Mouse (Mus musculus): ENCODE measurements around the gene Tmx2.
"Not testable (repeated sequence)": the region's sequence is repeated elsewhere in the genome, so short reads cannot be mapped to it uniquely, and the experiment has no call there.

The Tmx2 gene

DNA sequence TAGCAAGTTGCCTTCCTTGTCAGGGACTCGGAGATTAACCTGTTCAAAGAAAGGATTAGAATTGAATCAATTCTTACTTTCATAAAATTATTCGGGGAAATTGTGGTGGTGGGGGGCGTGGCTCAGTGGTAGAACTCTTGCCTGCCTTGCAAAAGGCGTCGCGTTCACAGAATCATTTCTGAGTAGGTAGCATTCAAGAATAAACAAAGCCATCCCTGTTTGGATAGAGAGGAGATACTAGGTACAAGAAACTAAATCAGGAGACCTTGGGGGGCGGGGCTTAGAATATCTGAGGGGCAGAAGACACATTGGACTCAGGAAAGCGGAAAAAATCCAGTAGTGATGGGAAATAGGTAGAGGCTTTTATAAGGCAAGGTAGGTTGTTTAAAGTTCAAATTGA is at the start of gene Tmx2:
TSS of gene Tmx2 (minus strand) at position 125 of the 400 bp plus-strand sequence.
- DNase-seq (ENCODE audit: low read depth, low spot score) = no peak

DNA sequence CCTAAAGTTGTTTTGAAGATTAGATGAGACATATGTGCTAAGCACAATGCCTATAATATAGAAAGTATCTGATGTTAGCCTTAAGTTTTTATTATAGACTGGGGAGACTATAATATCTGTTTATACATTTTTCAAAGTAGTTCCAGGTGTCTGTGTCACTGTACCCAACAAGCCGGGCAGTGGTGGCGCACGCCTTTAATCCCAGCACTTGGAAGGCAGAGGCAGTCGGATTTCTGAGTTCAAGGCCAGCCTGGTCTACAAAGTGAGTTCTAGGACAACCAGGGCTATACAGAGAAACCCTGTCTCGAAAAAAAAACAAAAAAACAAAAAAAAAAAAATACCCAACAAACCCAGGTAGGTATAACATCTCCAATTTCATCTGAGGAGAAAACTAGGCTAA is 49.3 kb upstream of the Tmx2 start:
- not testable (repeated sequence) for DNase-seq (ENCODE audit: low read depth, low spot score)

- peak; percentile 96 for DNase-seq (ENCODE audit: low read depth, low spot score)
These were observed 48.4 kb upstream of the Tmx2 start, which contains the start of gene Clp1 for GRCm38 (mm10) chr2:84727172-84727858. Gene Clp1 (minus strand): TSS chr2:84727350.

DNA sequence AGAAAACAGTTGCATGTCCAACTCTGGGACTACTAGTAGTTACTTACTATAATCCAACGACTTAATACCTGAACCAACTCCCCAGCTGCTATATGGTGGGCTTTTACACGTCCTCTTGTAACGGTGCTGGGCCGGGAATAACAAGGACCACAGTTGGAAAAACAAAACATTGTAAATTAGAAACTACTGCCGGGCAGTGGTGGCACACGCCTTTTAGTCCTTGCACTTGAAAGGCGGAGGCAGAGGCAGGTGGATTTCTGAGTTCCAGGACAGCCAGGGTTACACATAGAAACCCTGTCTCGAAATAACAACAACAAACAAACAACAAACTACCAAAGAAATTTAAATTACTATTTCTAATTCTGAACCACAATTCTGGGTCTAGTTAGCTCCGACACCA is 47.8 kb upstream of the Tmx2 start:
- DNase-seq (ENCODE audit: low read depth, low spot score) = no peak

GRCm38 (mm10) chr2:84725770-84726169 is 46.8 kb upstream of the Tmx2 start:
- DNase-seq (ENCODE audit: low read depth, low spot score) = no peak

- DNase-seq (ENCODE audit: low read depth, low spot score) = no peak
These were observed 44.9 kb upstream of the Tmx2 start for GRCm38 (mm10) chr2:84723856-84724255.

GRCm38 (mm10) chr2:84721182-84721581 is 42.2 kb upstream of the Tmx2 start:
- no peak for DNase-seq (ENCODE audit: low read depth, low spot score)

DNA sequence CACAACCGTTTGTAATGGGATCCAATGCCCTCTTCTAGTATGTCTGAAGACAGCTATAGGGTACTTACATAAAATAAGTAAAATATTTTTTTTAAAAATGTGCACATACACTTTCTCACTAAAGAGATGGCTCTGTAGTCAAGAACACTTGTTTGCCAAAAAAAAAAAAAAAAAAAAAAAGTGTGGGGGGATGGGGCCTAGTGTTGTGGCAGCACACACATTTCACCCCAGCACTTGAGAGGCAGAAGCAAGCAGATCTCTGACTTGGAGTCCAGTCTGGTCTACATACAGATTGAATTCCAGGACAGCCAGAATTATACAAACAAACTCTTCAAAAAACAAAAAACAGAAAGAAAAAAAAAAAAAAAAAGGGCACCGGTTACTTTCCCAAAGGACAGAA is 41.8 kb upstream of the Tmx2 start:
- no peak for DNase-seq (ENCODE audit: low read depth, low spot score)

DNA sequence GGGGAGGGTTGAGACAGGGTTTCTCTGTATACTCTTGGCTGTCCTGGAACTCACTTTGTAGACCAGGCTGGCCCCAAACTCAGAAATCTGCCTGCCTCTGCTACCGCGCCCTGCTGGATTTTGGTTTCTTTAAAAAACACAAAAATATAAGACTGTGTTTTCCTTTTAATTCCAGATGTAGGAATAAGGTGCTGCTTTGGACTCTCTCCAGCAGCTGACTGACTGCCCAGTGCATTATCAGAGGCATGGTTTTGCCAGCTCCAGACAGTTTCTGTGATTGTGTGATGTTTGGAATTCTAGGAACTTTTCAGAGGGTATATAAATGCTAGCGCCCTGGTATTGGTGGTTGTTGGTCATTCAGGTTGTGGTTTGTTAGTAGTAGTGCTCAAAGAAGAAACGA is 38.4 kb upstream of the Tmx2 start:
- DNase-seq (ENCODE audit: low read depth, low spot score) = no peak

DNA sequence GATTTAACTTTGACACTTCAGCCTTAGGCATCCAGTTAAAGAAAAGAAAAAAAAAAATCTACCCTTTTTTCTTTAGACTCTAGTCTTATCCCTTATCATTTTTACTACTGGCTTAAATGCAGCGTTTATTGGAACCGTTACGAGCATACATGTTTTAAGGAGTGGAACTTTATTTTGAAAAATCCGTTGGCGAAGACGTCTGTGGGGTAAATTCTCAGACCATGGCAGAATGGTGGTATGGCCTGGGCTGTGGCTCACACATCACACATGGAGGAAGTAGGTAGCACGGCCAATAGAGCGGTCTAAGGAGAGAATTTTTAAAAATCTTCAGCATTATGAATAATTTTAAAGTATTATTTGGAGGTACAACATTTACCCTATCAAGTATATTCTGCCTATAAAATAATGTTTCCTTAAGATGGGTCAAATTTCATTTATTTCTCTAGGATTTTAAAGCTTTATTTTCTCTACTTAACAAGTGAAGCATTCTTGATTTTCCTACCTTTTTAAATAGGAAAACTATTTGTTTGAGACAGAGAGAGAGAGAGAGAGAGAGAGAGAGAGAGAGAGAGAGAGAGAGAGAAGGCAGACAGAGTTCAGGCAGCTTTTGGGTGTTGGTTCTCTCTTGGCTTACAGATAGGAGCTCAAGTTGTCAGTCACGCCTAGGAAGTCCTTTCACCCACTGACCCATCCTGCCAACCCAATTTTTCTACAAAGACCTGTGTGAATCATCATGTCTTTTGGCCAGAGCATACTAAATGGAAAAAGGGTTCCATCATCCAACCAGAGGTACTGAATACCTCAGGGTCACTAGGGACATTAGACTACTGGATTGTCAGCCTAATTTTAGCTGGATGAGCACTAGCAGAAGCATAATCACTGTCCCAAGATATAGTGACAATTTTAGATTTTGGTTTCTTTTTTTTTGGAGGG is 37.7 kb upstream of the Tmx2 start:
- DNase-seq (ENCODE audit: low read depth, low spot score) = no peak

DNA sequence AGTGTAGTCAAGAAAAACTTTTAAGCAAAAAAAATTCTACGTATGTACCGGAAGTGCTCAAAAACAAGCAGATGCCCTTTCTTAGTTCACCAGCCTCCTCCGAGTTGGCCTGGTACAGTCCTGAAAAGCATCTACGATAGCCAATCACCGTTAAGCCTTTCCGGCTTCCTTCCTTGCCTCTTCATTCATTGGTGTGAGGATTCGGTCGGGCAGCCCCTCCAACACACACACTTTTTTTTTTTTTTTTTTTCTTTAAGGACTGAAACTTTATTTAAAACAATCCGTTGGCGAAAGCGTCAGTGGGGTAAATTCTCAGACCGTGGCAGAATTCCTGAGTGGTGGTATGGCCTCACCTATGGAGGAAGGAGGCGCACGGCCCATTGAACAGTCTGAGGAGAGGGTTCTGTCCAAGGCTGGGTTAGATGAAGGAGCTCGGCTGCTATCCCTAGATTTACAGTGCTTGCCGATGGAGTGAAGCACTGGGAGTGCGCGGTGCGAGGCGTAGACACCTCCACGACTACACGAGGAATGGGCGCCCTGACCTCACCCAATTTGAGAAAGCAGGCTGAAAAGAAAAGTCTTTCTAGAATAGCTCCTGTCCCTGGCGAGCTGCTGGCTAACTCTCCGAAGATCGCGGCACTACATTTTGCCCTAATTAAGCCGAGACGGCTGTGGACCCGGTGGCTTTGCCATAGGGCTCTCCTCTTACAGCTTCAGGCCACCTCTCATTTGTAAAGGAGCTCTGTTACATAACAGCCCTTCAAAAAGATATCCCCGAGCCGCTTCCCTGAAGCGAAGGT is 36.8 kb upstream of the Tmx2 start:
- peak; percentile 88 for DNase-seq (ENCODE audit: low read depth, low spot score)

DNA sequence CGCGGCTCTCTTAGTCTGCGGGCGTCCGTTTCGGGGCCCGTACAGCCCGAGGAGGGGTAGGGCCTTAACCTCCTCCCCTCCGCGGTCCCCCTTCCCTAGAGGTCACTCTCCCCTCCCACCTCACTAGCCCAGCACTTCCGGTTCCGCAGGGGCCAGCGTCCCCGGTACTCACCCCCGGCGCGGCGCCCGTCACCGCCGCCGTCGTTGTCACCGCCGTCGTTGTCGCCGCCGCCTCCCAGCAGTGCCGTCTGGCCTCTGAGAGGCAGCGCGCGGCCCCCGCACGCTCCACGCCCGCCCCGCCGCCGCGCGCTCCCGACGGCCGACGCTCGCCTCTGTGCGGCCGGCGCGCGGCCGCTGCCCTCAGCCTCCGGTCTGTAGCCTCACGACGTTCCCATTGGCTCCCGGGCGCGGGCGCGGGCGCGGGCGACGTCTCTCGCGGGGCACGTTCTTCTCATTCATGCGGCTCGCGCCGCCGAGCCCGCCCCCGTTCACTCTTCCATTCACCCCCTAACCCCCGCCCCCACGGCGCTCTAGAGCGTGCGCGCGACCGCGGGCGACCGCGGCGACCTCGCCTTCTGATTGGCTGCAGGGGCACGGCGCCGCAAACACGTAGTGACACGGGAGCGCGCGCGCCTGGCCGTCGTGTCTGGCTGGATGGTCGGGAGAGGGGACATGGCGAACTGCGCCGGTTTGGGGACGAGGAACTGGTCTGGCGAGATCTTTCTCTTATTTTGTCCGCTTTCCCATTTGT is 36.0 kb upstream of the Tmx2 start, which contains the start of gene Zdhhc5:
TSS of gene Zdhhc5 (minus strand) at position 370 of the 751 bp plus-strand sequence.
- peak; percentile 98 for DNase-seq (ENCODE audit: low read depth, low spot score)

- DNase-seq (ENCODE audit: low read depth, low spot score) = no peak
These were observed 35.5 kb upstream of the Tmx2 start for GRCm38 (mm10) chr2:84714422-84714810.

- no peak for DNase-seq (ENCODE audit: low read depth, low spot score)
These were observed 33.0 kb upstream of the Tmx2 start for GRCm38 (mm10) chr2:84711898-84712297.

GRCm38 (mm10) chr2:84707523-84707922 is 28.6 kb upstream of the Tmx2 start:
- no peak for DNase-seq (ENCODE audit: low read depth, low spot score)

DNA sequence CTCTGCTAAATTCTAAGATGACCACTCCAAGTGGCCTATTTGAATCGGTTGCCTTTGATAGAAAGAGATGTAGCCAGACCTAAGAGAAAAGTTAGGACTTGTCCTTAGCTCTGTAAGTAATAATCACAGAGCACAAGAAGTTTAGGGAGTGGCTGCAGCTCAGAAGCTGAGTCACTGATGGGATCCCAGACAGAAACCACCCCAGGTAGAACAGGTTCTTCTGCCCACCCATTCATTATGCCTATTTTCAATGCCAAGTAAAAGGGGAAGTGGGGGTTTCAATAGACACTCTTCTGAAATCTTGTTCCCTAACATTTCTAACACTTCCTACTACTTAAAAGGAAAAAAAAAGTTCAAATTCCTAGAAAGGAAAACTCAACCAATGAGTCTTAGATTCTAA is 26.4 kb upstream of the Tmx2 start:
- no peak for DNase-seq (ENCODE audit: low read depth, low spot score)

DNA sequence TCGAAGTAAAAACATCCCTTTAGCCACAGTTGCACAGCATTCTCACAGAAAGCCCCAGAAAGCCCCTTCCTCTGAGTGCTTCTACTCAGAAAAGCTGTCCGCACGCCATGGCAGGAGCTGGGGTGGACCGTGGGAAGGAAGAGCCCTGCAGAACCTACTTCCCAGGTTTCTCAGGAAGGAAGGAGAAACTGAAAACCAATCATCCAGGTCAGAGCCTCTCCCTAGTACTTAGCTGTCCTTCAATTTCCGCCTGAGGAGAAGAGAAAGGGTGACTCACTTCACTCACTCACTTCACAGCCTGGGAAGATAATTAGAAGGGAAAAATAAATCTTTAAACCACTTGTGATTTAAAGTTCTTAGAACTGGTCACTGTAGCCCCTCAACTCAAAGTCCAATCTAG is 25.4 kb upstream of the Tmx2 start:
- DNase-seq (ENCODE audit: low read depth, low spot score) = no peak

DNA sequence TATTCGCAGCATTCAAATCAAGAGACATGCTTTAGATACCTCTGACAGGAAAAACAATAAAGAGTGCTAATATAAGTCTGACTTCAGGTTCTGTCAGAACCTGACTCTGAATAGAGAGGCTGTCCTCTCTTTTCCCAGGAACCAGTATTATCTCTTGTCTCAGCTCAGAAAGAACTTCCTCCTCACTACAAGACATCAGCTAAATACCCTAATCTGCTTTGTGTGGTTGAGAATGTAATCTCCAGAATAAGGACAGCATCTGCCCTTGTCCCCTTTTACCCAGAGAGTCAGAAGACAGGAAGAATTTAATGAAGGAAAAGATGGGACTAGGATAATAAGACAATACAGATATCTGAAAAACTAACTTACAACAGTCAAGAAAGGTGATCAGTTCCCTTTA is 24.6 kb upstream of the Tmx2 start:
- DNase-seq (ENCODE audit: low read depth, low spot score) = no peak

- DNase-seq (ENCODE audit: low read depth, low spot score) = no peak
These were observed 16.2 kb upstream of the Tmx2 start for GRCm38 (mm10) chr2:84695007-84695695.

- DNase-seq (ENCODE audit: low read depth, low spot score) = no peak
These were observed 11.1 kb upstream of the Tmx2 start for GRCm38 (mm10) chr2:84690050-84690449.

All from c-Kit-negative CD71-positive TER-119-positive erythroid progenitor cells, embryonic 14.5 days (primary cell).